Mouse (Mus musculus) erythroblast, embryonic 14.5 days (primary cell): ENCODE measurements around the gene Ccdc65.

Source experiments
- GATA1 ChIP-seq: IDR thresholded peaks from 2 replicates; pipeline ENCODE4 v1.6.1; 2012; ENCODE audit warnings: low read length, inconsistent platforms, mixed read lengths
- TAL1 ChIP-seq: IDR thresholded peaks from 3 replicates; pipeline ENCODE4 v1.6.1; 2012; ENCODE audit warnings: low read length, inconsistent platforms, mixed read lengths

GRCm38 (mm10) chr15:98729791-98730545, 22.0 kb downstream of the Ccdc65 start:
- TF ChIP-seq GATA1 (no peak), TAL1 (no peak)
